Mouse (Mus musculus) megakaryocyte, adult 5-6 weeks (primary cell): ENCODE data around the gene Fbxo39. TPM values are rescaled to one million over a fixed set of nuclear protein-coding genes. Genes with fewer than 3 reads are reported as not detected.

ENCODE experiments used
- ATAC-seq: 2 replicates; pipeline ENCODE4 v1.8.0; 2016; ENCODE audit warnings: mild to moderate bottlenecking, inconsistent platforms; ENCODE audit not compliant: poor library complexity, severe bottlenecking
- total RNA-seq, 2 experiments: library from RNA; stranded (forward) in 1 of 2; stranded (reverse) in 1 of 2; fragments of 153-499, 151-499 nt in 1 of 2; fragments of 221-1000, 200-1000 nt in 1 of 2; gene quantifications; 2 replicates each; pipeline versions ENCODE4 v1.2.3 to v1.2.4; 2015 to 2017

Fbxo39 gene
- total RNA-seq, 2 experiments from 2014 or later, result 0.11 to 0.58 TPM

GRCm38 (mm10) chr11:72361385-72362346 is 47.4 kb downstream of the Fbxo39 start:
- peak; percentile 30; the same call in 1 of the 2 replicates for ATAC-seq

GRCm38 (mm10) chr11:72362347-72362741 is 48.1 kb downstream of the Fbxo39 start, which contains the start of gene Tekt1:
Tekt1 (minus strand) TSS chr11:72362442.
- ATAC-seq, result no peak

- ATAC-seq, result no peak
Measured at GRCm38 (mm10) chr11:72363523-72364240, 49.4 kb downstream of the Fbxo39 start.

- ATAC-seq, result no peak
Measured at GRCm38 (mm10) chr11:72364526-72364925, 50.3 kb downstream of the Fbxo39 start.

GRCm38 (mm10) chr11:72366126-72366525 is 51.9 kb downstream of the Fbxo39 start:
- no peak for ATAC-seq

- no peak for ATAC-seq
Measured at GRCm38 (mm10) chr11:72367934-72368674, 53.9 kb downstream of the Fbxo39 start.

Other genes with a start within 250 kb of the Fbxo39 start
- gene Pitpnm3, start 178.7 kb upstream of the Fbxo39 start, total RNA-seq (2015), result not detected in 2 replicates
- gene Pitpnm3, start 178.7 kb upstream of the Fbxo39 start, total RNA-seq (2017), result 0.07 TPM in 1 of 2 replicates, not detected in the other
- not detected in 2 replicates for gene Gm43951, start 107.6 kb upstream of the Fbxo39 start, total RNA-seq (2015)
- gene Gm43951, start 107.6 kb upstream of the Fbxo39 start, total RNA-seq (2017), result 0.11 and 0.24 TPM in 2 replicates
- 3.6 and 8.8 TPM in 2 replicates for gene 4933427D14Rik, start 107.0 kb upstream of the Fbxo39 start, total RNA-seq (2015)
- gene 4933427D14Rik, start 107.0 kb upstream of the Fbxo39 start, total RNA-seq (2017), result 5.6 and 9.4 TPM in 2 replicates
- gene Txndc17, start 106.9 kb upstream of the Fbxo39 start, total RNA-seq (2015), result 137 and 150 TPM in 2 replicates
- gene Txndc17, start 106.9 kb upstream of the Fbxo39 start, total RNA-seq (2017), result 50.6 and 51.3 TPM in 2 replicates
- gene Med31, start 98.9 kb upstream of the Fbxo39 start, total RNA-seq (2015), result 15.6 and 26.1 TPM in 2 replicates
- gene Med31, start 98.9 kb upstream of the Fbxo39 start, total RNA-seq (2017), result 19.3 and 20.1 TPM in 2 replicates
- not detected in 2 replicates for gene Slc13a5, start 47.2 kb upstream of the Fbxo39 start, total RNA-seq (2015)
- not detected in 2 replicates for gene Slc13a5, start 47.2 kb upstream of the Fbxo39 start, total RNA-seq (2017)
- gene Xaf1, start 12.8 kb upstream of the Fbxo39 start, total RNA-seq (2015), result 57.9 and 72.4 TPM in 2 replicates
- 39.8 and 43.3 TPM in 2 replicates for gene Xaf1, start 12.8 kb upstream of the Fbxo39 start, total RNA-seq (2017)
- gene Tekt1, start 48.0 kb downstream of the Fbxo39 start, total RNA-seq (2015), result not detected in 2 replicates
- not detected in 2 replicates for gene Tekt1, start 48.0 kb downstream of the Fbxo39 start, total RNA-seq (2017)
- gene Smtnl2, start 97.3 kb downstream of the Fbxo39 start, total RNA-seq (2015), result not detected in 2 replicates
- gene Smtnl2, start 97.3 kb downstream of the Fbxo39 start, total RNA-seq (2017), result not detected in 2 replicates
- not detected in 2 replicates for gene Ggt6, start 121.1 kb downstream of the Fbxo39 start, total RNA-seq (2015)
- not detected in 2 replicates for gene Ggt6, start 121.1 kb downstream of the Fbxo39 start, total RNA-seq (2017)
- gene Mybbp1a, start 126.9 kb downstream of the Fbxo39 start, total RNA-seq (2015), result 62.4 and 71.7 TPM in 2 replicates
- gene Mybbp1a, start 126.9 kb downstream of the Fbxo39 start, total RNA-seq (2017), result 35.4 and 36.0 TPM in 2 replicates
- gene Spns2, start 175.5 kb downstream of the Fbxo39 start, total RNA-seq (2015), result 2.8 and 2.9 TPM in 2 replicates
- 0.15 and 4.8 TPM in 2 replicates for gene Spns2, start 175.5 kb downstream of the Fbxo39 start, total RNA-seq (2017)
- gene Spns3, start 236.1 kb downstream of the Fbxo39 start, total RNA-seq (2015), result 4.7 and 5.4 TPM in 2 replicates
- gene Spns3, start 236.1 kb downstream of the Fbxo39 start, total RNA-seq (2017), result 4.3 and 6.4 TPM in 2 replicates